Mouse (Mus musculus) hindbrain, embryonic 12.5 days (tissue): ENCODE measurements around the gene Ddi2. TPM values are rescaled to one million over a fixed set of nuclear protein-coding genes. Genes with fewer than 3 reads are reported as not detected.

Source experiments
- ATAC-seq: fragments of 200-750 bp; cut with Nextera tagmentation; 2 replicates; pipeline ENCODE4 v1.8.0; 2017; ENCODE audit warnings: moderate TSS enrichment; ENCODE audit not compliant: low FRiP score
- H3K27ac ChIP-seq: fragments of 300-500 bp; sonication (generic); 2 replicates; pipeline ENCODE4 v1.5.1; 2016; ENCODE audit warnings: mild to moderate bottlenecking
- H3K27me3 ChIP-seq: fragments of 300-500 bp; sonication (generic); 2 replicates; pipeline ENCODE4 v1.6.1; 2016; ENCODE audit warnings: mild to moderate bottlenecking
- H3K36me3 ChIP-seq: fragments of 300-500 bp; sonication (generic); 2 replicates; pipeline ENCODE4 v1.6.1; 2016; ENCODE audit warnings: mild to moderate bottlenecking
- H3K4me1 ChIP-seq: fragments of 300-500 bp; sonication (generic); 2 replicates; pipeline ENCODE4 v1.6.1; 2016
- H3K4me2 ChIP-seq: fragments of 300-500 bp; sonication (generic); replicated peaks from 2 replicates; pipeline ENCODE4 v1.6.1; 2016; ENCODE audit warnings: mild to moderate bottlenecking
- H3K4me3 ChIP-seq: fragments of 300-500 bp; sonication (generic); 2 replicates; pipeline ENCODE4 v1.5.1; 2016; ENCODE audit warnings: mild to moderate bottlenecking
- H3K9ac ChIP-seq: fragments of 300-500 bp; sonication (generic); 2 replicates; pipeline ENCODE4 v1.6.1; 2016; ENCODE audit warnings: mild to moderate bottlenecking, moderate library complexity
- H3K9me3 ChIP-seq: fragments of 300-500 bp; sonication (generic); replicated peaks from 2 replicates; pipeline ENCODE4 v1.6.1; 2016; ENCODE audit warnings: mild to moderate bottlenecking
- WGBS: fragments of 180-500 bp; shearing (Covaris S2); methylation state at CpG from one replicate; pipeline ENCODE4 v1.1.7; 2016; 5-methylcytosine and 5-hydroxymethylcytosine counted together
- polyA plus RNA-seq: library from polyadenylated mRNA; unstranded; fragments of >200 nt; fragmentation: Nextera tagmentation; extraction: Ambion mirVana; gene quantifications from 2 replicates; pipeline ENCODE4 v1.2.1, GENCODE M21; 2016

Ddi2 gene
- polyA plus RNA-seq, 1 experiment from 2014 or later: 28.1 TPM

- H3K4me3 ChIP-seq: no peak overlapping the region
- no peak overlapping the region for H3K9ac ChIP-seq
- H3K4me1 ChIP-seq: no peaks in the 10 kb centered on the region
- no peak overlapping the region for H3K4me2 ChIP-seq
- no peak for ATAC-seq
- no peak overlapping the region for H3K27ac ChIP-seq
- WGBS: 79% methylated on average over 6 of the region's 6 CpGs
- peaks cover 24% of the 10 kb centered on the region for H3K36me3 ChIP-seq
- no peaks in the 10 kb centered on the region for H3K27me3 ChIP-seq
- no peaks in the 10 kb centered on the region for H3K9me3 ChIP-seq
Observed at GRCm38 (mm10) chr4:141758874-141759542, 35.8 kb upstream of the Ddi2 start.

- no peak for ATAC-seq
- H3K36me3 ChIP-seq: peaks cover 6% of the 10 kb centered on the region
- H3K4me2 ChIP-seq: no peak overlapping the region
- H3K4me3 ChIP-seq: no peak overlapping the region
- no peaks in the 10 kb centered on the region for H3K9me3 ChIP-seq
- no peaks in the 10 kb centered on the region for H3K4me1 ChIP-seq
- WGBS: 86% methylated on average over 3 of the region's 3 CpGs
- no peaks in the 10 kb centered on the region for H3K27me3 ChIP-seq
- no peak overlapping the region for H3K9ac ChIP-seq
- no peak overlapping the region for H3K27ac ChIP-seq
Observed at GRCm38 (mm10) chr4:141757124-141757523, 33.9 kb upstream of the Ddi2 start.

GRCm38 (mm10) chr4:141755375-141755930 lies 32.2 kb upstream of the Ddi2 start:
- Histone ChIP-seq H3K9me3 (no peaks in the 10 kb centered on the region), H3K9ac (no peak overlapping the region), H3K27me3 (no peaks in the 10 kb centered on the region), H3K36me3 (no peaks in the 10 kb centered on the region), H3K4me3 (no peak overlapping the region), H3K27ac (no peak overlapping the region), H3K4me1 (no peaks in the 10 kb centered on the region), H3K4me2 (no peak overlapping the region)
- WGBS: 91% methylated on average over 19 of the region's 19 CpGs
- ATAC-seq: no peak

- no peaks in the 10 kb centered on the region for H3K9me3 ChIP-seq
Observed at GRCm38 (mm10) chr4:141752076-141752421, 28.8 kb upstream of the Ddi2 start.

GRCm38 (mm10) chr4:141751419-141752075 lies 28.3 kb upstream of the Ddi2 start:
- WGBS: 25% methylated on average over 4 of the region's 4 CpGs
- no peak for ATAC-seq
- Histone ChIP-seq H3K4me1 (0 out of 2 replicates have a peak, but pooled peaks cover 2% of the 10 kb centered on the region), H3K27me3 (no peaks in the 10 kb centered on the region), H3K36me3 (no peaks in the 10 kb centered on the region), H3K9ac (no peak overlapping the region), H3K27ac (no peak overlapping the region), H3K9me3 (no peaks in the 10 kb centered on the region), H3K4me2 (no peak overlapping the region), H3K4me3 (no peak overlapping the region)

More at GRCm38 (mm10) chr4:141752076-141752421, 28.8 kb upstream of the Ddi2 start:
- Histone ChIP-seq H3K9ac (no peak overlapping the region), H3K27me3 (no peaks in the 10 kb centered on the region), H3K36me3 (no peaks in the 10 kb centered on the region), H3K27ac (no peak overlapping the region), H3K4me1 (0 out of 2 replicates have a peak, but pooled peaks cover 2% of the 10 kb centered on the region), H3K4me3 (no peak overlapping the region), H3K4me2 (no peak overlapping the region)
- ATAC-seq: no peak
- WGBS: 9% methylated on average over 4 of the region's 4 CpGs

- H3K36me3 ChIP-seq: no peaks in the 10 kb centered on the region
- H3K4me1 ChIP-seq: 0 out of 2 replicates have a peak, but pooled peaks cover 2% of the 10 kb centered on the region
- H3K4me3 ChIP-seq: no peak overlapping the region
- H3K9me3 ChIP-seq: no peaks in the 10 kb centered on the region
- WGBS: 51% methylated on average over 3 of the region's 3 CpGs
- no peaks in the 10 kb centered on the region for H3K27me3 ChIP-seq
- no peak overlapping the region for H3K9ac ChIP-seq
- H3K4me2 ChIP-seq: no peak overlapping the region
- ATAC-seq: no peak
- H3K27ac ChIP-seq: no peak overlapping the region
Observed at GRCm38 (mm10) chr4:141750826-141751225, 27.6 kb upstream of the Ddi2 start.

GRCm38 (mm10) chr4:141749557-141749956 lies 26.3 kb upstream of the Ddi2 start:
- Histone ChIP-seq H3K4me3 (no peak overlapping the region), H3K4me2 (no peak overlapping the region), H3K9ac (no peak overlapping the region), H3K9me3 (no peaks in the 10 kb centered on the region), H3K4me1 (0 out of 2 replicates have a peak, but pooled peaks cover 2% of the 10 kb centered on the region), H3K27ac (no peak overlapping the region), H3K27me3 (no peaks in the 10 kb centered on the region), H3K36me3 (no peaks in the 10 kb centered on the region)
- 29% methylated on average over 11 of the region's 11 CpGs for WGBS
- ATAC-seq: no peak

GRCm38 (mm10) chr4:141746578-141747346 lies 23.5 kb upstream of the Ddi2 start, which contains the start of gene Agmat:
Gene Agmat, plus strand, starts transcription at chr4:141746672.
- H3K4me3 ChIP-seq: no peak within 1 kb of the TSS
- H3K4me1 ChIP-seq: 0 out of 2 replicates have a peak, but pooled peaks cover 2% of the 10 kb centered on the region
- no peaks in the 10 kb centered on the region for H3K9me3 ChIP-seq
- H3K27me3 ChIP-seq: no peaks in the 10 kb centered on the region
- no peak within 1 kb of the TSS for H3K4me2 ChIP-seq
- no peak within 1 kb of the TSS for H3K9ac ChIP-seq
- no peak for ATAC-seq
- WGBS: 23% methylated on average over 20 of the region's 25 CpGs
- H3K27ac ChIP-seq: no peak within 1 kb of the TSS
- no peaks in the 10 kb centered on the region for H3K36me3 ChIP-seq

- 91% methylated on average over 4 of the region's 4 CpGs for WGBS
Observed at GRCm38 (mm10) chr4:141742381-141742780, 19.2 kb upstream of the Ddi2 start.

GRCm38 (mm10) chr4:141741856-141742255 lies 18.6 kb upstream of the Ddi2 start:
- no peak overlapping the region for H3K27ac ChIP-seq
- 70% methylated on average over 9 of the region's 9 CpGs for WGBS
- H3K4me3 ChIP-seq: no peak overlapping the region
- no peaks in the 10 kb centered on the region for H3K27me3 ChIP-seq
- no peaks in the 10 kb centered on the region for H3K4me1 ChIP-seq
- no peak overlapping the region for H3K9ac ChIP-seq
- no peak for ATAC-seq
- H3K9me3 ChIP-seq: no peaks in the 10 kb centered on the region
- no peaks in the 10 kb centered on the region for H3K36me3 ChIP-seq
- H3K4me2 ChIP-seq: no peak overlapping the region

More at GRCm38 (mm10) chr4:141742381-141742780, 19.2 kb upstream of the Ddi2 start:
- no peak overlapping the region for H3K9ac ChIP-seq
- no peak overlapping the region for H3K4me3 ChIP-seq
- no peak for ATAC-seq
- no peak overlapping the region for H3K27ac ChIP-seq
- H3K36me3 ChIP-seq: no peaks in the 10 kb centered on the region
- H3K4me2 ChIP-seq: no peak overlapping the region
- no peaks in the 10 kb centered on the region for H3K27me3 ChIP-seq
- no peaks in the 10 kb centered on the region for H3K9me3 ChIP-seq
- no peaks in the 10 kb centered on the region for H3K4me1 ChIP-seq

GRCm38 (mm10) chr4:141738015-141738414 lies 14.8 kb upstream of the Ddi2 start:
- WGBS: 79% methylated on average over 8 of the region's 8 CpGs
- Histone ChIP-seq H3K4me3 (no peak overlapping the region), H3K9ac (no peak overlapping the region), H3K27ac (no peak overlapping the region), H3K27me3 (no peaks in the 10 kb centered on the region), H3K4me1 (peaks cover 8% of the 10 kb centered on the region), H3K4me2 (no peak overlapping the region), H3K9me3 (no peaks in the 10 kb centered on the region), H3K36me3 (no peaks in the 10 kb centered on the region)
- no peak for ATAC-seq

- no peak overlapping the region for H3K4me3 ChIP-seq
- H3K27ac ChIP-seq: no peak overlapping the region
- H3K9me3 ChIP-seq: no peaks in the 10 kb centered on the region
- WGBS: 58% methylated on average over 4 of the region's 4 CpGs
- H3K9ac ChIP-seq: no peak overlapping the region
- H3K36me3 ChIP-seq: no peaks in the 10 kb centered on the region
- H3K4me2 ChIP-seq: no peak overlapping the region
- peaks cover 8% of the 10 kb centered on the region for H3K4me1 ChIP-seq
- no peak for ATAC-seq
- H3K27me3 ChIP-seq: no peaks in the 10 kb centered on the region
Observed at GRCm38 (mm10) chr4:141736856-141737255, 13.6 kb upstream of the Ddi2 start.
